Mouse (Mus musculus): ENCODE results near the gene Eid2b. TPM values are rescaled to one million over a fixed set of nuclear protein-coding genes. Genes with fewer than 3 reads are reported as not detected.
A peak's percentile ranks its signal among the peaks of the same experiment; 100 is the strongest.
"Not testable (repeated sequence)": the region's sequence is repeated elsewhere in the genome, so short reads cannot be mapped to it uniquely, and the experiment has no call there.

Eid2b gene
- 13.8 and 15.6 TPM in 2 replicates for polyA plus RNA-seq (2015; fragmentation: Nextera tagmentation; extraction: Ambion mirVana)

GRCm38 (mm10) chr7:28277615-28278278, at the start of gene Eid2b:
Gene Eid2b (plus strand): TSS chr7:28277739.
- TF ChIP-seq CTCF (IDR thresholded peaks at IDR 0.05; ENCODE audit: low read depth), result peak; percentile 93
- peak; percentile 73 for ATAC-seq (replicated peaks; ENCODE audit: low FRiP score, low read depth)
- Histone ChIP-seq H3K9me3 (replicated peaks; ENCODE audit: low read length) (no peaks in the 10 kb centered on the region), H3K36me3 (ENCODE audit: insufficient read depth, low read length) (0 out of 2 replicates have a peak, but pooled peaks cover 4% of the 10 kb centered on the region), H3K9ac (ENCODE audit: low read depth, low read length) (peak within 1 kb of the TSS; percentile 89), H3K27ac (peak within 1 kb of the TSS; percentile 66), H3K27me3 (ENCODE audit: insufficient read depth, low read length) (no peaks in the 10 kb centered on the region), H3K4me1 (replicated peaks; ENCODE audit: insufficient read depth, low read length) (peaks cover 5% of the 10 kb centered on the region), H3K4me3 (replicated peaks; ENCODE audit: low read depth, low read length) (peak within 1 kb of the TSS; percentile 63), H3K4me2 (ENCODE audit: low read length) (peak within 1 kb of the TSS; percentile 88)
- peak; percentile 96 for DNase-seq (ENCODE audit: low spot score)
- 2% methylated on average over 66 of the region's 68 CpGs for WGBS

GRCm38 (mm10) chr7:28243943-28244342, 33.6 kb upstream of the Eid2b start:
- DNase-seq (ENCODE audit: low spot score); H3K4me1 ChIP-seq (replicated peaks; ENCODE audit: insufficient read depth, low read length); H3K4me2 ChIP-seq (ENCODE audit: low read length); H3K4me3 ChIP-seq (replicated peaks; ENCODE audit: low read depth, low read length); H3K9ac ChIP-seq (ENCODE audit: low read depth, low read length); ATAC-seq (replicated peaks; ENCODE audit: low FRiP score, low read depth); H3K27ac ChIP-seq; H3K9me3 ChIP-seq (replicated peaks; ENCODE audit: low read length); H3K36me3 ChIP-seq (ENCODE audit: insufficient read depth, low read length); H3K27me3 ChIP-seq (ENCODE audit: insufficient read depth, low read length): not testable (repeated sequence)
- WGBS, result 68% methylated on average over 2 of the region's 2 CpGs

GRCm38 (mm10) chr7:28248957-28249356, 28.6 kb upstream of the Eid2b start:
- no peaks in the 10 kb centered on the region for H3K4me1 ChIP-seq (replicated peaks; ENCODE audit: insufficient read depth, low read length)
- no peak for TF ChIP-seq CTCF (IDR thresholded peaks at IDR 0.05; ENCODE audit: low read depth)
- WGBS, result 85% methylated on average over 3 of the region's 3 CpGs

GRCm38 (mm10) chr7:28251976-28252375, 25.6 kb upstream of the Eid2b start:
- H3K36me3 ChIP-seq (ENCODE audit: insufficient read depth, low read length), result no peaks in the 10 kb centered on the region
- H3K4me3 ChIP-seq (replicated peaks; ENCODE audit: low read depth, low read length), result no peak overlapping the region
- H3K4me1 ChIP-seq (replicated peaks; ENCODE audit: insufficient read depth, low read length), result no peaks in the 10 kb centered on the region
- H3K9me3 ChIP-seq (replicated peaks; ENCODE audit: low read length), result no peaks in the 10 kb centered on the region
- H3K27ac ChIP-seq, result no peak overlapping the region
- DNase-seq (ENCODE audit: low spot score), result no peak
- no peak overlapping the region for H3K4me2 ChIP-seq (ENCODE audit: low read length)
- 86% methylated on average over 17 of the region's 17 CpGs for WGBS
- no peaks in the 10 kb centered on the region for H3K27me3 ChIP-seq (ENCODE audit: insufficient read depth, low read length)
- no peak for ATAC-seq (replicated peaks; ENCODE audit: low FRiP score, low read depth)
- no peak overlapping the region for H3K9ac ChIP-seq (ENCODE audit: low read depth, low read length)
- TF ChIP-seq CTCF (IDR thresholded peaks at IDR 0.05; ENCODE audit: low read depth), result no peak

More at GRCm38 (mm10) chr7:28248957-28249356, 28.6 kb upstream of the Eid2b start:
- Histone ChIP-seq H3K4me3 (replicated peaks; ENCODE audit: low read depth, low read length) (no peak overlapping the region), H3K27me3 (ENCODE audit: insufficient read depth, low read length) (no peaks in the 10 kb centered on the region), H3K36me3 (ENCODE audit: insufficient read depth, low read length) (no peaks in the 10 kb centered on the region), H3K9ac (ENCODE audit: low read depth, low read length) (no peak overlapping the region), H3K9me3 (replicated peaks; ENCODE audit: low read length) (no peaks in the 10 kb centered on the region), H3K27ac (no peak overlapping the region), H3K4me2 (ENCODE audit: low read length) (no peak overlapping the region)
- ATAC-seq (replicated peaks; ENCODE audit: low FRiP score, low read depth) (no peak), DNase-seq (ENCODE audit: low spot score) (no peak)

- 81% methylated on average over 6 of the region's 6 CpGs for WGBS
- TF ChIP-seq CTCF (IDR thresholded peaks at IDR 0.05; ENCODE audit: low read depth), result no peak
- DNase-seq (ENCODE audit: low spot score) (no peak), ATAC-seq (replicated peaks; ENCODE audit: low FRiP score, low read depth) (no peak)
- no peaks in the 10 kb centered on the region for H3K27me3 ChIP-seq (ENCODE audit: insufficient read depth, low read length)
- no peak overlapping the region for H3K4me2 ChIP-seq (ENCODE audit: low read length)
- no peaks in the 10 kb centered on the region for H3K9me3 ChIP-seq (replicated peaks; ENCODE audit: low read length)
- H3K36me3 ChIP-seq (ENCODE audit: insufficient read depth, low read length), result no peaks in the 10 kb centered on the region
- H3K27ac ChIP-seq, result no peak overlapping the region
- no peak overlapping the region for H3K9ac ChIP-seq (ENCODE audit: low read depth, low read length)
- H3K4me1 ChIP-seq (replicated peaks; ENCODE audit: insufficient read depth, low read length), result no peaks in the 10 kb centered on the region
- H3K4me3 ChIP-seq (replicated peaks; ENCODE audit: low read depth, low read length), result no peak overlapping the region
These were observed 22.9 kb upstream of the Eid2b start for GRCm38 (mm10) chr7:28254591-28254990.

GRCm38 (mm10) chr7:28255476-28255875, 22.1 kb upstream of the Eid2b start:
- Histone ChIP-seq H3K27me3 (ENCODE audit: insufficient read depth, low read length) (no peaks in the 10 kb centered on the region), H3K36me3 (ENCODE audit: insufficient read depth, low read length) (no peaks in the 10 kb centered on the region), H3K4me1 (replicated peaks; ENCODE audit: insufficient read depth, low read length) (no peaks in the 10 kb centered on the region), H3K4me2 (ENCODE audit: low read length) (no peak overlapping the region), H3K9me3 (replicated peaks; ENCODE audit: low read length) (no peaks in the 10 kb centered on the region), H3K27ac (no peak overlapping the region), H3K9ac (ENCODE audit: low read depth, low read length) (no peak overlapping the region), H3K4me3 (replicated peaks; ENCODE audit: low read depth, low read length) (no peak overlapping the region)
- no peak for ATAC-seq (replicated peaks; ENCODE audit: low FRiP score, low read depth)
- no peak; the same call in 1 of the 2 replicates for TF ChIP-seq CTCF (IDR thresholded peaks at IDR 0.05; ENCODE audit: low read depth)
- WGBS, result 79% methylated on average over 6 of the region's 6 CpGs
- DNase-seq (ENCODE audit: low spot score), result no peak
